Mouse (Mus musculus): Measurements from ENCODE around the gene Fmnl1. TPM values are rescaled to one million over a fixed set of nuclear protein-coding genes. Genes with fewer than 3 reads are reported as not detected.
A peak's percentile ranks its signal among the peaks of the same experiment; 100 is the strongest.

The Fmnl1 gene
- polyA plus RNA-seq, 1 experiment from 2014 or later = 0.69 TPM

GRCm38 (mm10) chr11:103169664-103170063 lies 1.2 kb upstream of the Fmnl1 start:
- Histone ChIP-seq H3K4me1 (ENCODE audit: control insufficient read depth, insufficient read depth, low read length) (peaks cover 6% of the 10 kb centered on the region; the same call in 1 of the 2 replicates), H3K36me3 (ENCODE audit: control insufficient read depth, insufficient read depth, low read length) (no peaks in the 10 kb centered on the region), H3K4me2 (ENCODE audit: low read depth, severe bottlenecking) (no peak overlapping the region), H3K9me3 (ENCODE audit: control insufficient read depth, low read length) (no peaks in the 10 kb centered on the region), H3K9ac (ENCODE audit: low read length) (no peak overlapping the region), H3K27me3 (ENCODE audit: control insufficient read depth, insufficient read depth, low read length) (peaks cover 42% of the 10 kb centered on the region), H3K27ac (replicated peaks; ENCODE audit: low read depth, low read length) (no peak overlapping the region), H3K4me3 (ENCODE audit: low read depth, low read length) (no peak overlapping the region)
- 76% methylated on average over 5 of the region's 5 CpGs for WGBS
- ATAC-seq (ENCODE audit: insufficient number of reproducible peaks, low FRiP score, low TSS enrichment, low read depth) (no peak), DNase-seq (ENCODE audit: low spot score) (no peak)

- ATAC-seq (ENCODE audit: insufficient number of reproducible peaks, low FRiP score, low TSS enrichment, low read depth) = no peak
- peaks cover 42% of the 10 kb centered on the region for H3K27me3 ChIP-seq (ENCODE audit: control insufficient read depth, insufficient read depth, low read length)
- no peaks in the 10 kb centered on the region for H3K36me3 ChIP-seq (ENCODE audit: control insufficient read depth, insufficient read depth, low read length)
- peaks cover 11% of the 10 kb centered on the region; the same call in 1 of the 2 replicates for H3K4me1 ChIP-seq (ENCODE audit: control insufficient read depth, insufficient read depth, low read length)
- no peak overlapping the region for H3K27ac ChIP-seq (replicated peaks; ENCODE audit: low read depth, low read length)
- DNase-seq (ENCODE audit: low spot score) = no peak
- 55% methylated on average over 3 of the region's 3 CpGs for WGBS
- H3K4me2 ChIP-seq (ENCODE audit: low read depth, severe bottlenecking) = peak overlapping the region; percentile 96; the same call in 1 of the 2 replicates
- H3K9me3 ChIP-seq (ENCODE audit: control insufficient read depth, low read length) = no peaks in the 10 kb centered on the region
- no peak overlapping the region; the same call in 1 of the 2 replicates for H3K4me3 ChIP-seq (ENCODE audit: low read depth, low read length)
- no peak overlapping the region for H3K9ac ChIP-seq (ENCODE audit: low read length)
These were observed 805 bp upstream of the Fmnl1 start for GRCm38 (mm10) chr11:103170111-103170493.

- Histone ChIP-seq H3K27ac (replicated peaks; ENCODE audit: low read depth, low read length) (no peak overlapping the region), H3K36me3 (ENCODE audit: control insufficient read depth, insufficient read depth, low read length) (no peaks in the 10 kb centered on the region), H3K9me3 (ENCODE audit: control insufficient read depth, low read length) (no peaks in the 10 kb centered on the region), H3K4me1 (ENCODE audit: control insufficient read depth, insufficient read depth, low read length) (peaks cover 11% of the 10 kb centered on the region; the same call in 1 of the 2 replicates), H3K4me2 (ENCODE audit: low read depth, severe bottlenecking) (peak overlapping the region; percentile 96), H3K9ac (ENCODE audit: low read length) (no peak overlapping the region), H3K4me3 (ENCODE audit: low read depth, low read length) (peak overlapping the region; percentile 52), H3K27me3 (ENCODE audit: control insufficient read depth, insufficient read depth, low read length) (peaks cover 42% of the 10 kb centered on the region)
- ATAC-seq (ENCODE audit: insufficient number of reproducible peaks, low FRiP score, low TSS enrichment, low read depth) (no peak), DNase-seq (ENCODE audit: low spot score) (peak; percentile 36)
- 2% methylated on average over 23 of the region's 23 CpGs for WGBS
These were observed 346 bp downstream of the Fmnl1 start for GRCm38 (mm10) chr11:103171286-103171620.

DNA sequence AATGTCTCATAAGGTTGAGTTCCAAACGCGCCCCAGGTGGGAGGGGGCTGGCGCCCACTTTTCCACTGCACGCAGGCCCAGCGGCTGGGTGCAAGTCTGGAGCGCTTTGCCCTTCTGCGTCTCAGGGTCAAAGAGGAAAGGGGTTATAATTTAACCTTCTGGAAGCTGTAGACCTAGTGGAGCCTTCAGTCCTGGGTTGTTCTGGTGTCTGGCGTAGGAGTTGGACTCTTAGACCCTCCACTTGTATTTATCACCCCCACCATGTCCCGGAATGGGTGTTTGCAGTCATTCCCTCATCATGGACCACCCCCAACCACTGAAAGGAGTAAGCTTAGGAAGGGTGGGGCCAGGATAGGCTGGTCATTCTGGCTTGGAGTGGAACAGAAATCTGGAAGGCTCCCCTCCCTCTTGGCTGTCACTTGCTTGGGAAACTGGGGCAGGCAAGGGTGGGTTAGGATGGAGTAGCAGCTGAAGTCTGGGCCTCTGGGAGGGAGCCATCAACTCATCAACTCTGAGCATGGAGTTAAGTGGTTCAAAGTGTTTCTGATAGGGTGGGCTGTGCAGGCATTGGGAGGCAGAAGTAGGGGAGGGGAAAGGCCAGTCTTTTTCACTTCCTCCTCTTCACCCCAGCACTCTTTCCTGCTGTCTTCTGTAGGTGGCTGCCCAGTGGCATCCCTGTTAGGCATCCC lies 940 bp downstream of the Fmnl1 start:
- ATAC-seq (ENCODE audit: insufficient number of reproducible peaks, low FRiP score, low TSS enrichment, low read depth) (no peak), DNase-seq (ENCODE audit: low spot score) (no peak)
- Histone ChIP-seq H3K4me2 (ENCODE audit: low read depth, severe bottlenecking) (no peak overlapping the region), H3K27ac (replicated peaks; ENCODE audit: low read depth, low read length) (no peak overlapping the region), H3K4me3 (ENCODE audit: low read depth, low read length) (no peak overlapping the region), H3K4me1 (ENCODE audit: control insufficient read depth, insufficient read depth, low read length) (peaks cover 11% of the 10 kb centered on the region; the same call in 1 of the 2 replicates), H3K9ac (ENCODE audit: low read length) (no peak overlapping the region), H3K36me3 (ENCODE audit: control insufficient read depth, insufficient read depth, low read length) (no peaks in the 10 kb centered on the region), H3K9me3 (ENCODE audit: control insufficient read depth, low read length) (no peaks in the 10 kb centered on the region), H3K27me3 (ENCODE audit: control insufficient read depth, insufficient read depth, low read length) (peaks cover 42% of the 10 kb centered on the region)
- WGBS = 54% methylated on average over 9 of the region's 9 CpGs

DNA sequence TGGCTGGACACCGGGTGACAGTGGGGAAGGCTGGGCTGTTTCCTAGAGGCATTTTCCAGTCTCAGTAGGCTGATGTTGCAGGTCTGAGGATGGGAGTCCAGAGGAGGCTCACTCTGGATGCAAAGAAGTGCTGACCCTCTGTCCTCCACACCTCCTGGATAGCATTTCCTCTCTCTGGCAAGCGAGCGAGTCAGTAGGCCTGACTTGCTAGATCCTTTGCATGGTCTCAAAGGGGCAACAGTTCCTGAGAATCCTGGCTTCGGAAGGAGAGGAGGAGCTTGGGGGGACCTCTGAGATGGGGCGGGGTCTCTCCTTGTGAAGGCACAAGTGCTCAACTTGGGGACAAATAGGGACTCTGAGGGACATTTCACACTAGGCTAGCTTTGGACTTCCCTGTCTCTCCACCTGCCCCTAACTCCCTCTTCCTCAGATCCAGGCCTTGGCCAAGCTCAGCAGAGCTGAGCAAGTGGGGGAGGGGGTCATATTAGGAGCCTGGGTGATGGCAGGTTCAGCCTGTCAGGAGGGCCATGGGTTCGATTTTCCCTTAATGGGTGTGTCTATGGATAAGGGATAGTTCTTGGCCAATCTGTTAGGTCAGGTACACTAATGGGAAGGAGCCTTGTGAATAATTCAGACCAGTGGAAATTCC lies 1.6 kb downstream of the Fmnl1 start:
- 60% methylated on average over 6 of the region's 6 CpGs for WGBS
- H3K9ac ChIP-seq (ENCODE audit: low read length) = no peak overlapping the region
- no peaks in the 10 kb centered on the region for H3K9me3 ChIP-seq (ENCODE audit: control insufficient read depth, low read length)
- H3K4me2 ChIP-seq (ENCODE audit: low read depth, severe bottlenecking) = no peak overlapping the region
- ATAC-seq (ENCODE audit: insufficient number of reproducible peaks, low FRiP score, low TSS enrichment, low read depth) = no peak
- H3K36me3 ChIP-seq (ENCODE audit: control insufficient read depth, insufficient read depth, low read length) = no peaks in the 10 kb centered on the region
- no peak for DNase-seq (ENCODE audit: low spot score)
- no peak overlapping the region for H3K27ac ChIP-seq (replicated peaks; ENCODE audit: low read depth, low read length)
- no peak overlapping the region for H3K4me3 ChIP-seq (ENCODE audit: low read depth, low read length)
- H3K27me3 ChIP-seq (ENCODE audit: control insufficient read depth, insufficient read depth, low read length) = peaks cover 42% of the 10 kb centered on the region
- peaks cover 11% of the 10 kb centered on the region; the same call in 1 of the 2 replicates for H3K4me1 ChIP-seq (ENCODE audit: control insufficient read depth, insufficient read depth, low read length)

DNA sequence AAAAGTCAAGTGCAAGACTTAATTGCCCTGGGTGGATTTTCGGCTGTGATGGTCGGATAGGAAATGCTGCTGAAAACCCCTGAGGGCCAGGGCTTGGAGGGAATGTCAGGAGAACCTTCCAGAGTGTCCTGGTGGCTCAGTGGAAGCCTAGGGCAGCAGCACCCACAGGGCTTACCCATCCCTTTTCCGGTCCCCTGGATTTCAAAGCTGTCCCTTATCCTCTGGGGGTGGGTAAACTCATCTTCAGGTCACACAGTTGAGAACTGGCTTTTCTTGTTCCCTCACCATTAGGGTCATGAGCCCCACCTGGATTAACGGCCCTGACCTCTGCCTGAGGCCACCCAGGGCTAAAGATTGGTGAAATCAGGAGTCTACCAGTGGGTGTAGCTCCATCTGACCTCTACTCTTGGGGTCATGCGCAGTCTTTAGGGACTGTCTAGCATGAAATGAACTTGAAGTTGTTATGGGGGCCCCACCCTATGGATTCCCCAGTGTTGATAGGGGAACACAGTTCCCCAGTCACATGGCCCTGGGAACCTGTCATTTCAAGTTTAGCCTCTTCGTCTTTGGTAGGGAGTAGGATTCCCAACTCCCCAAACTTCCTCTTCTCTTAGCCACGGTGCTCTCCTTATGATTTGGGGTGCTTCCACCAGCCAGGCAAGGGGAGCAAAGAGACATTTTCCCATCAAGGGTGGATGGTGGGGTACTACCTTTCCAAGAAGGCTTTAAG lies 2.3 kb downstream of the Fmnl1 start:
- no peak overlapping the region for H3K9ac ChIP-seq (ENCODE audit: low read length)
- 82% methylated on average over 7 of the region's 7 CpGs for whole genome bisulfite sequencing
- no peaks in the 10 kb centered on the region for H3K36me3 ChIP-seq (ENCODE audit: control insufficient read depth, insufficient read depth, low read length)
- H3K27me3 ChIP-seq (ENCODE audit: control insufficient read depth, insufficient read depth, low read length) = peaks cover 42% of the 10 kb centered on the region
- H3K4me3 ChIP-seq (ENCODE audit: low read depth, low read length) = no peak overlapping the region
- no peak for DNase-seq (ENCODE audit: low spot score)
- H3K27ac ChIP-seq (replicated peaks; ENCODE audit: low read depth, low read length) = no peak overlapping the region
- H3K9me3 ChIP-seq (ENCODE audit: control insufficient read depth, low read length) = no peaks in the 10 kb centered on the region
- no peak for ATAC-seq (ENCODE audit: insufficient number of reproducible peaks, low FRiP score, low TSS enrichment, low read depth)
- H3K4me1 ChIP-seq (ENCODE audit: control insufficient read depth, insufficient read depth, low read length) = peaks cover 11% of the 10 kb centered on the region; the same call in 1 of the 2 replicates
- H3K4me2 ChIP-seq (ENCODE audit: low read depth, severe bottlenecking) = no peak overlapping the region

DNA sequence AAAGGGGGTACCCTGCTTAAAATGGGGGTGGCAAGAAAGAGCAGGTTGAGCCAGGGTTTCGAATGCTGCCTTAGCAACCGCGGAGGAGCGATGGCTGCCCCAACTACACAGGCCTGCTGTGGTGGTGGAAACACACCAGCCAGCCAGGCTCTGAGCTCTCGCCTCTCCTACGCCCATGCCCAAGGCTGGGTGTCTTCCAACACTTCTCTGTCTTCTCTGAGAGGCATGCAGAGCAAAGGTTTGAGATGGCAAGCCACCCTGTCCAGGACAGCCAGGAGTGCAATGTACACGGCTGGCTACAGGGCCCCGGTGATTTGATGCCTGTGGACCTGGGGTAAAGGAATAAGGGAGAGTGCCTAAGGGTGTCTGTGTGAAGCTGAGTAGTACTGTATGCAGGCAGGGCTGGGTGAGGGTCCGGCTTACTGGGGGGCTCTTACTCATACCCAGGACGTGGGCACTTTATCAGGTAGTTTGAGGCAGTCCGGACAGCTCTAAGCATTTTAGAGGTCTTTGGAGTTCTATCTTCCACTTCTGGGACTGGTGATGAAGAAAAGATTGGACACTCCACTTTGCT lies 3.0 kb downstream of the Fmnl1 start:
- DNase-seq (ENCODE audit: low spot score) = no peak
- H3K9me3 ChIP-seq (ENCODE audit: control insufficient read depth, low read length) = no peaks in the 10 kb centered on the region
- H3K27ac ChIP-seq (replicated peaks; ENCODE audit: low read depth, low read length) = no peak overlapping the region
- H3K4me1 ChIP-seq (ENCODE audit: control insufficient read depth, insufficient read depth, low read length) = peaks cover 11% of the 10 kb centered on the region; the same call in 1 of the 2 replicates
- no peak overlapping the region for H3K4me2 ChIP-seq (ENCODE audit: low read depth, severe bottlenecking)
- H3K9ac ChIP-seq (ENCODE audit: low read length) = no peak overlapping the region
- no peaks in the 10 kb centered on the region for H3K36me3 ChIP-seq (ENCODE audit: control insufficient read depth, insufficient read depth, low read length)
- ATAC-seq (ENCODE audit: insufficient number of reproducible peaks, low FRiP score, low TSS enrichment, low read depth) = no peak
- H3K4me3 ChIP-seq (ENCODE audit: low read depth, low read length) = no peak overlapping the region
- peaks cover 42% of the 10 kb centered on the region for H3K27me3 ChIP-seq (ENCODE audit: control insufficient read depth, insufficient read depth, low read length)
- 94% methylated on average over 11 of the region's 11 CpGs for WGBS

- Histone ChIP-seq H3K4me1 (ENCODE audit: control insufficient read depth, insufficient read depth, low read length) (peaks cover 11% of the 10 kb centered on the region; the same call in 1 of the 2 replicates), H3K4me2 (ENCODE audit: low read depth, severe bottlenecking) (no peak overlapping the region), H3K4me3 (ENCODE audit: low read depth, low read length) (no peak overlapping the region), H3K27me3 (ENCODE audit: control insufficient read depth, insufficient read depth, low read length) (peaks cover 37% of the 10 kb centered on the region), H3K9ac (ENCODE audit: low read length) (no peak overlapping the region), H3K27ac (replicated peaks; ENCODE audit: low read depth, low read length) (no peak overlapping the region), H3K9me3 (ENCODE audit: control insufficient read depth, low read length) (no peaks in the 10 kb centered on the region), H3K36me3 (ENCODE audit: control insufficient read depth, insufficient read depth, low read length) (no peaks in the 10 kb centered on the region)
- WGBS = 70% methylated on average over 5 of the region's 5 CpGs
- no peak for DNase-seq (ENCODE audit: low spot score)
- ATAC-seq (ENCODE audit: insufficient number of reproducible peaks, low FRiP score, low TSS enrichment, low read depth) = no peak
These were observed 3.5 kb downstream of the Fmnl1 start for GRCm38 (mm10) chr11:103174411-103174832.
